Mouse (Mus musculus) liver, adult 2 months (tissue): ENCODE results near the gene Stxbp6.

ENCODE experiments used
- CTCF ChIP-seq: fragments of 200-500 bp; IDR thresholded peaks from 2 replicates; pipeline ENCODE4 v1.5.1; 2011; ENCODE audit warnings: low read depth, low read length, control low read depth
- POLR2A ChIP-seq: fragments of 200-500 bp; IDR thresholded peaks from 2 replicates; pipeline ENCODE4 v1.6.1; 2011; ENCODE audit warnings: low read length, control low read depth; ENCODE audit not compliant: insufficient read depth; ENCODE audit errors: extremely low read depth

DNA sequence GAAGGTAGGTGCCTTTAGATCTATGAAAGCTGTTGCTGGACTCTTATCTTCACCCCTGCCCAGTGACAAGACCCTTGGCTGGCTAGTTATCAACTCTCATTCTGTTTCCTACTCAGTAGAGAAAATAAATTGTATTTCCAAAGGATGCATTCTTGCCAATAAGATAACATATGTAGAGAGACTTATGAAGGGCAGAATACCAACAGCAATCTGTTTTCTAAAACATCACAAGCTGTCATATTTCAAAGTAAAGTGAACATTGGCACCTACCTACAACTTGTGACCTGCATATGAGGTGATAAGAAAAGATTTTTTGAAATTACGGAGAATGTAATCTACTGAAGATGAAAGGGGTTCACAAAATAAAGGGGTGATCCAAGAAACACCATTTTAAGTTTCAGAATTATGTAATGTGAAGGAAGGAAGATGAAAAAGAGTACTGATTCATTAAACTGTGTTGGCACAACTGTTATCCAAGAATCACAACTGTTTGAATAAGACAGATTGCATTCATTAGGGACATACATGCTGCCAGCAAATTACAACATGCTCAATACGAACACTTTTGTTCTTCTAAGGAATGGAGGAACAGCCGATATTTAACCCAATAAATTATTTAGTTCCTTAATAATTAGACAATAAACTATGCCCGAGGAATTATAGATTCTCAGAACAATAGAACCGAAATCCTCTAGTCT, 175.2 kb downstream of the Stxbp6 start:
- TF ChIP-seq CTCF, result no peak
- TF ChIP-seq POLR2A, result no peak
